Mouse (Mus musculus): ENCODE data around the gene Tmem242.

Tmem242 gene

GRCm38 (mm10) chr17:5416518-5416917 lies 23.5 kb downstream of the Tmem242 start:
- no peak for DNase-seq (ENCODE audit: low read depth, low spot score)

DNA sequence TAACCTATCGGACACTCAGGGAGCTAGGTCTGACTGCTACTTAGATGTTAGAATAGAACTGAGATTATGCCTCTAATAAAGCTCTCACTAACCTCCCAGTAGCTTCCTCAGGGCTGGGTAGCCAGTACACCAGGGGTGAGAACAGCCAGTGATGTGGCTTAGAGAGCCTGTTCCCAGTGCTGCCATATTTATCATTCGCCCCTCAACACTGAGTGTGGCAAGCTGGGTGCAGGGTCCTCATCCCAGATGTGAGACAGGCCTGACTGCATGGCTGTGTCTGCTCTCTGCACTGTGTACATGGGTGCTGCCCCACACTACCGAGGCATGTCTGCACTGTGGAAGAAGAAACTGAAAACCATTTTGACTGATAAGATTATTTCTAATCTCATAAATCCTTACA lies 26.0 kb downstream of the Tmem242 start:
- DNase-seq (ENCODE audit: low read depth, low spot score), result no peak

GRCm38 (mm10) chr17:5413350-5413749 lies 26.7 kb downstream of the Tmem242 start:
- no peak for DNase-seq (ENCODE audit: low read depth, low spot score)

DNA sequence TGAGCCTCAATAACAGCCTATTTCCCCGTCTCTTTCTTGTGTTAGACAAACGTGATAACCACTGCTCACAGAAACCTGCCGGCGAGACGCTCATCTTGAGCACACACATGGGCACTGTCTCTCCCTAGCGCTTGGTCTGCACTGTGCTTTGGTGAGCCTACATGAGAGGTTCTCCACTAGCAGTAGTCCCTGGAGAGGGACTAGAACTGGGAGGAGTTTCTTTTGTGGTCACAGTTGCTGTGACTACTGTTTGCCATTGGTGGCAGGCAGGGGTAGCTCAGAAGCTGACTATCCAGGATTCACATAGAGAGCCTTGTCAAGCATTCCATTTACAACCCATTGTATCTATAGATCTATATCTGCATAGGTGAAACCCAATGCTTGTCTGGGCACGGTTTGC lies 27.3 kb downstream of the Tmem242 start:
- no peak for DNase-seq (ENCODE audit: low read depth, low spot score)

- DNase-seq (ENCODE audit: low read depth, low spot score), result no peak
These were observed 27.8 kb downstream of the Tmem242 start for GRCm38 (mm10) chr17:5412301-5412700.

GRCm38 (mm10) chr17:5411205-5411604 lies 28.9 kb downstream of the Tmem242 start:
- no peak for DNase-seq (ENCODE audit: low read depth, low spot score)

GRCm38 (mm10) chr17:5410336-5410735 lies 29.7 kb downstream of the Tmem242 start:
- no peak for DNase-seq (ENCODE audit: low read depth, low spot score)

DNA sequence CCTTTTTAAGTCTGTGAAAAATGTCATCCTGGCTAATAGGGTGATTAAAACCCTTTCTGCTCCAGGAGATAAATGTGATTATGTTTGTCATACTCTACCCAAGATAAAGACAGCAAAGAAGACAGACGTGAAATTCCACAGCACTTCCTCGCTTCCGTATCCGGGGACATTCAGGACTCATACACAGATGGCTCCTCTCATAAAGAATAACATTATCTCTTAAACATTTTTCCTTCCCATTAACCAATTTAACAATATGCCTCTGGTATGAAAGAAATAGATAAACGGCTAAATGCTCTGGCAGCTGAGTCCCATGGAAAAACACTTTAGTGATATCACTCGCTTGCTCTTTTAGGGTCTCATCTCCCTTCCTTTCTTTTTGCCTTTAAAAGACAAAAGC lies 33.0 kb downstream of the Tmem242 start:
- DNase-seq (ENCODE audit: low read depth, low spot score), result no peak

GRCm38 (mm10) chr17:5406566-5406965 lies 33.5 kb downstream of the Tmem242 start:
- DNase-seq (ENCODE audit: low read depth, low spot score), result no peak

- DNase-seq (ENCODE audit: low read depth, low spot score), result no peak
These were observed 36.2 kb downstream of the Tmem242 start for GRCm38 (mm10) chr17:5403885-5404284.

DNA sequence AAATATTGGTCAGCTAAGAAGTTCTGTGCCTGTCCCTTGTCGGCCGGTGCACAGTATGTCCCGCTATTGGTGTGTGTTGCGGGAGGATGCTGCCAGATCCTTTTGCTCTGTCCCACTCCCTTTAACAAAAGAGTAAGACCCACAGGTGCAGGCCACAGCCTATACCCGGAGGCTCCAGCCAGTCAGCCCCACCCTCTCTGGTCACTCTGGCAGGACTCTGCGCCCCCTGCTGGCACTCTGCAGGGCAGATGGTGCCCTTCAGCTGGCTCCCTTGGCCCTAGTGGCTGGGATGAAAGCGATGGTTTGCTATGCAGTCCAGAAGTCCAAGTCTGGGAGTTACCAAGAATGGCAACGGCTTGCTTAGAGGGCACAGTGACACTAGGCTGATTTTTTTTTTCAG lies 37.4 kb downstream of the Tmem242 start:
- DNase-seq (ENCODE audit: low read depth, low spot score), result peak; percentile 85

GRCm38 (mm10) chr17:5402069-5402468 lies 38.0 kb downstream of the Tmem242 start:
- DNase-seq (ENCODE audit: low read depth, low spot score), result peak; percentile 79

- no peak for DNase-seq (ENCODE audit: low read depth, low spot score)
These were observed 38.8 kb downstream of the Tmem242 start for GRCm38 (mm10) chr17:5401288-5401687.

DNA sequence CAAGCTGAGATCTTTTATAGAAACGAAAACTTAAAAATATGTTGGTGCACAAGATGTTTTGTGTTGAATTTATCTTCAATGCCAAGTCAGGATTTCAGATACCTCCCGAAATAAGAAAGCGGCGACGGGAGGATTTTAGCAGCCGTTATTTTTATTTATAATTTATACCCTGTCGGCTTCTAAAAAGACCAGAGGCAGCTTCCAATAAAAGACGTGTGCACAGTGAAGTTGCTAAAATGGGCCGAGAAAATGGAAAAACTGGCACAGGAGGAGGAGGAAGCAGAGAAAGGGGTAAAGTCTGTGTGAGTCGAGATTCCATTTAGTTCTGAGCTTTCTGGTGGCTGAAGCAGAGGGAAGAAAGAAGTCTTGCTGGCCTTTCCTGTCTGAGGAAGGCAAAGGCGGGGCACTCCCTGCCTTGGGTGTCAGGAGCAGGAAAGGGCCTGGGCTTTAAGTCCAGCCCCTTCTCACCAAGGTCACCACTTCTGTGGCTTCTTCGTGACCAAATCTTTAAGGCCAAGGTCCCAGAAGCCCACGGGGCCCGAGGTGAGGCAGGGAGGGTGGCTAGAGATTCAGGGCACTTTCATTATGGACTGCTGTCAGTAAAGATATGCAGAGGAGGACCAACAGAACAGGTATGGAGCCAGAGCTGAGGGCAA lies 39.5 kb downstream of the Tmem242 start:
- DNase-seq (ENCODE audit: low read depth, low spot score), result no peak

DNA sequence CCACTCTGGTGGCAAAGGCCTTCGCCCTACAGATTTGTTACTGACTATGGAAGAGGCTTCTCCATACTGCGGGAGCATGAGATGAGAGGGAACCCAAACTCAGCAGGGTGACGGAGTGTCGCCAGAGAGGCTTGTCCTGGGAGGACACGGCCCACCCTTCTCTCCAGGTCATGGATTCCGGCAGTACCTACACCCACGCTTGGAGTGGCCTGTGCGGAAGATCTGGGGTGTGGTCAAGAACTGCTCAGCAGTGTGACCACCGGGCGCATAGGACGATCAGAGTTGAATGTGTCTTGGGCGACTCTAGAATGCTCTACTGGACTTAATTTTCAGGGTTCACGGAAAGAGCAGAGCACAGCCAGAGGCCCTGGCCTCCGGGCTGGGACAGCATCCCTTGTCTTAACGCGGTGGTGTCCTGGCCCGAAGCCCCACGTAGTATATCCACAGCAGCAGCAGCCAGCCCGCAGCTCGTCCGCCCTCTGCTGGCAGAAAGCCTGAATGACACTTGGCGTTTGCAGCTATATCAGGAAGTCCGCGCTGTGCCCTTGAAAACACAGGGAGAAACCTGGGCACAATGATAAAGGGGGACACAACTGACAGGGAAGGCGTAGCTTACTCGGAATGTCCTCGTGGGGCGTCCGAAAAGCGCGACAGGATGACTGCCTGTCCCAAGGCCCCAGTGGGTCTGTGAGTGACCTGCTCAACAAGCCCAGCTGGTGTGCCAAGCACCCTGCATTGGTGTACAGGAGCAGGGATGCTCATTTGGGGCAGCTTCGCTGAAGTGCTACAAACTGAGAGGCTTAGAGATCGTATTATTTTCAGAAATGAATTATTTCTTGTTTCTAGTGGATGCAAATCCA lies 42.7 kb downstream of the Tmem242 start:
- DNase-seq (ENCODE audit: low read depth, low spot score), result peak; percentile 79

DNA sequence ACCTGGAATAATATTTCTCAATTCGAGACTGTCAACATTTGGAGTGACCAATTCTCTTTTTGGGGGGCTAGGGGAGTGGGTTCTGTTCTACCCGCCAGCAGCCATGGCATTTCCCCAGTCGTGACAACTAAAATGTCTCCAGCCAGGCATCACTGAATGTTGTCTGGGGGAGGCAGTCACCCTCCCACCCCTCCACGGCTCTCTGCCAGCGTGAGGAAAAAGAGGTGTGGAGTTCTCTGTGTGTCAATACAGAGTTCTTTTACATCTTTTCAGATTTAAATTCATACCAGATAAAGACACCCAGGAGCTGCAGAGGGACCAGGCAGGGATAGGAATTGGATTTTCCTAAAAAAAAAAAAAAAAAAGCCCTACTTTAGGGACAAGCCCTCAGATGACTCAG lies 43.8 kb downstream of the Tmem242 start:
- no peak for DNase-seq (ENCODE audit: low read depth, low spot score)

- DNase-seq (ENCODE audit: low read depth, low spot score), result no peak
These were observed 44.4 kb downstream of the Tmem242 start for GRCm38 (mm10) chr17:5395454-5396205.

DNA sequence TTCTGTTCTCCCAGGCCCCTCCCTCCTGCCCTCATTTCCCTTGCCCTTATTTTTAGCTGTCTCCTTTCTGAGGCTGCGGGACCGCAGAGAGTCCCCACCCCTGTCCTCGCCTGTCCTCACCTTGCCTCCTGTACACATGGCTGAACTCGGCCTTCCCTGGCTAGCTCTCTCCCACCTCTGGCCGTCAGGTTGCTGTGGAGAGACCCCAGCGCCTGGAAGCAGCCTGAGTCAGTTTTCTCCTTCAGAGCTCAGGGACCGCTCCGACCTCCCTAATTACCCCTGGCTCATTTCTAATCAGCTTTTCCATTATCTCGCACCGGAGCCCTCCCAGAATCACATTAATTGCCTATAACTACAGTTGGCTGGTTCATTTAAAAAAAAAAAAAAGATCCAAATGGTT lies 49.4 kb downstream of the Tmem242 start:
- no peak for DNase-seq (ENCODE audit: low read depth, low spot score)

DNA sequence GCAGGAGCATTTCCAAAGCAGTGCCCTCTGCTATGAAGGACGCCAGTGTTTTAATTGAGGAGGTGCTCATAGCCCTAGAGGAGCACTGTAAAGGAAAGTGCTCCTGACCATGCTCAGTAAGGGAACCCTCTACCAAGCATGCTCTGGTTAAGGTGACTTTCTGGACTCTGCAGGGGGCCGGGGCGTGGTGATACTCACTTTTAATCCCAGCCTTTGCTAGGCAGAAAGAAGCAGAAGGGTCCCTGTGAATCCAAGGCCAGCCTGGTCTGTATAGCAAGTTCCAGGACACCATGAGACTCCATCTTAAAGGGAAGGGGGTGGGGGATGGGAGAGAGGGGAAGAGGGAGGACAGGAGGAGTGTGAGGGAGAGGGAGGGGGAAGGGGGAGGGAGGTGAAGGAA lies 51.7 kb downstream of the Tmem242 start:
- no peak for DNase-seq (ENCODE audit: low read depth, low spot score)

DNA sequence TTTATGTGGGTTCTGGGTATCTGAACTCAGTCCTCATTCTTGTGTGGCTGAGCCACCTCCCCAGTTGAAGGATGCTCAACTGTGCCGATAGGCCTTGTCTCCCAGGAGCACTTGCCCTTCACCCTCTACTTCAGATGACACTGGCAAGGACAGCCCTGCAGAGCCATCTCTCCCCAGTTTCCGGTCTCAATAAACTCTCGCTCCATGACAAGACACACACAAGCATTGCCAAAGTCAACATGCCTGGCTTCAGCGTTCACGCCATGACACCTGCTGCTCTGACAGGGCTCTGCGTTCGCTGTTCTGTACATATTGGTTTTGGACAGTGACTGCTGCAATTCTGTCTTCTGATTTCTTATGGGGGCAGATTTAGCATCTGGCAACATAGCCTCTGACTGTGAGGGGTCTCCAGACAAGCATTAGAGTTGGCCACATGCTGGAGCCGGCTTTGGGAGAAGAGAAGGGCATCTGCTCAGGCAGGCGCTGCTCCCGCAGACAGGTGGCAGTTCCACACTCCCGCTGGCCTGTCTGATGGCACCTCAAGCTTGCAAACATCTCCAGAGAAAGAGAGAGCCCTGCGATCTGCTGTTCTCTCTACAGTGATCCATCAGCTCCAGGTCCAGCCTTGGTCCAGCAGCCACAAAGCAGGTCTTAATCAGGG lies 53.0 kb downstream of the Tmem242 start:
- DNase-seq (ENCODE audit: low read depth, low spot score), result no peak

DNA sequence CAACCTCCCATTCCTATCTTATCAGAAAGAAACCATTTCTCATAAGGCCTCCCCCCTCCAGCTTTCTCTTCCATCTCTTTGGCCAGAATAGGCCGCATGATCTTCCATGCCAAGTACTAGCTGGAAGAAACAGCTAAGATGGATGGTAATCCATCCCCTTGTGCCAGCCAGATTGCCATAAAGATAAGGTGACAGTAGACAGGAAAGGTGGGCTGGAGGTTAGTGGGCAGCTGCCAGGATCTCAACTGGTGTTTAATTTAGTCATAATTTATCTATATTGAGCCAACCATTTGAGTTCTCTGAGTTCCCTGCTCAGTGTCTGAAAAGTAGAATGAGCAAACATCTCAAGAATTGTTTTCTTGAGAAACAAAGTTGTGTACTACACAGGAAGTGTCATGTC lies 54.4 kb downstream of the Tmem242 start:
- no peak for DNase-seq (ENCODE audit: low read depth, low spot score)

DNA sequence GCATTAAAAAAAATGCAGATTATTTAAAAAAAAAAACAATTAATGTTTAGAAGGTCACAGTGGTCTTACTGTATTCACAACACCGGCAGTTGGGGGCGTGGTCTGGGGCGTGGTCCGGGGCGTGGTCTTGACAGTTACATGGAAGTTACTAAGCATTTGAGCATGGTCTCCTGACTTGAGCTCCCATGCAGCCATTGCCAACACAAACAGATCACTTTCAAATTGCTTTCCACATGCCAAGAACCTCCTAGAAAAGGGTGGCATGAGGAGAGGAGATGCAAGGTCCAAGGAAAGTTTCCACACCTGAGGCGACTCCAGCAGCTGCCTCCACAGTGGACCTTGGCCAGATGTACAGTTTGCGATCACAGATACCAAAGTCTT lies 62.1 kb downstream of the Tmem242 start:
- DNase-seq (ENCODE audit: low read depth, low spot score), result peak; percentile 49

Measured in 3T3-L1 (cell line).